Mouse (Mus musculus): ENCODE results near the gene Yipf3. TPM values are rescaled to one million over a fixed set of nuclear protein-coding genes. Genes with fewer than 3 reads are reported as not detected.

Yipf3 gene
- polyA plus RNA-seq, 1 experiment = 76.6 TPM

DNA sequence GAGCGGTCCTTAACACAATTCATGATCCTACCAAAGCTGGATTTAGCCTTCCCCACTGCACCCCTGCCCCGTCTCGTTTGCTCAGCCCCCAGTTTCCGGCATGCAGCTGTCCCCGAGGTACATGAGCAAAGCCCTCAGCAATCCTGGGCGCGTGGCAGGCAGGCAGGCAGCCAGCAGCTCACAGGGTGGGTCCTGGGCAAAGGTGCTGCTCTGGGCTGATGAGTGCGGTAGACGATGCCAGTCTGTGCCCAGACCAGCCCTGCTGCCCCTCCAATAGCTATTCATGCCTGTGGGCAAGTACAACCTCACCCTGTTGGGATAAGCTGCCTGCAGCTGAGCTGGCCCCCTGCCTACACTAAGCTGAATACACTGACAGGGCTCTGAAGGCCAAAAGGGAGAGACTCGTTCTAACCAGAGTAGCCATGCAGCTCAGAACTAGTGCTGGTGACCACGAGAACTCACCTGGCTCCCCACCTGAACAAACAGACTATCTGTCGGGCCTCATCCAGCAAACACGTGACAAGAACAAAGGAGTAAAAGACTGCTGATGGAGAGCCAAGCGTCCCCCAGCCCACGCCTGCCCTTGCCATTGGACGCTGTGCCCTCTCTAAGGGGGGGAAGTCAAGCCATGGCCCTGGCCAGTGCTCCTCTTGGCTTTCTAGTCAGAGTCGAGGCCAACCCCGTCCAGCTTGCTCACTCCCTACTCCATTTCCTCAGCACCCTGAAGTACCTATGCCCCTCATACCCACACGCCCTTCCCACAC, 22.1 kb downstream of the Yipf3 start:
- no peak for TF ChIP-seq GATA1 (IDR thresholded peaks at IDR 0.05; ENCODE audit: low read length)

DNA sequence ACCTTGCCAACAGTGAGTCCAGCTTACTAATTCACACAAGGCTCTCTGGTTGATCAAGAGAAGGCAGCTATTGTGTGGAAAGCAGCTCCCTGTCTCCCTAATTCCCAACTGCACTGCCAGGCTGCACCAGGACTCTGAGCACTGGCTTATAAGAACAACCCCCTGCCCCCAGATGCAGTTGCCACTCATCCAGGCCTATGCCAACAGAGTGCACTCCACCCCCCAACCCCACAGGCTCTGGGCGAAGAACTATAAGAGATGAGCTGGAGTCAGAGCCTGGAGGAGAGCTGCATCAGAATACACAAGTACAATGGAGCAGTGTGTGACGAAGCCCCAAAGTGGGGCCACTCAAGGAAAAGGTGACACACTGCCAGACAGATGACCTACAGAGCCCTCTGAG, 24.2 kb downstream of the Yipf3 start:
- no peak for TF ChIP-seq GATA1 (IDR thresholded peaks at IDR 0.05; ENCODE audit: low read length)

DNA sequence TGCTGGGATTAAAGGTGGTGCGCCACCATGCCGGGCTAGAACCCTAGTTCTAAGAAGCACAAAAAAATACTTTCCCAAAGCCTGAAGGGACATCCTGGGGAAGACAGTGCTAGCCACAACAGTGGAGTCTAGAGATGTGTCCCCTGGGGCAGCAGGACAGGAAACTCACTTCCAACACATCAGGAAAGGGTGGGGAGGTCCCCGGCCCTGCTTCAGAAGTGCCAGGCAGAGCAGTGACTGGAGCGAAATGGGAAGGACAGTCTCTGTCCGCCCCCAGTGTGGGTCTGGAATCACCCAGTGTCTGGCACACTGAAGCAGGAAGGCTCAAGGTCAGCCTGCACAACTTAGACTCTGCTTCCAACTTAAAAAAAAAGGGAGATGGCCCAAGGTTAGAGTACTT, 24.8 kb downstream of the Yipf3 start:
- no peak for TF ChIP-seq GATA1 (IDR thresholded peaks at IDR 0.05; ENCODE audit: low read length)

DNA sequence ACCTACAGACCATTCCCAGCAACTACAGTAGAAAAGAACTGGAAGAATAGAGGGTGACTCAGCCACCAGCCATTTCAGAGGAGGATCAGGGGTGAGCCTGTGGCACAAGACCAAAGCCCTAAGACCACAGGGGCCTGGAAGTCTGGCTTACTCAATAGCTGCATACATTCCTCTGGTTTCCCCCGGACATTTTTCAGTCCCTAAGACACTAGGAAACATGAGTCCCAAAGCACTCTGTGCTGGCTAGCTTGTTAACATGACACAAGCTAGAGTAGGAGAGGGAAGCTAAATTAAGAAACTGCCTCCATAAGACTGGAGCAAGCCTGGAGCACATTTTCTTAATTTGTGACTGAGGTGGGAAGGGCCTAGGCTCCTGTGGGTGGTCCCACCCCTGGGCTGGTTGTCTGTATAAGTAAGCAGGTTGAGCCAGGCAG, 25.9 kb downstream of the Yipf3 start:
- TF ChIP-seq GATA1 (IDR thresholded peaks at IDR 0.05; ENCODE audit: low read length) = no peak

DNA sequence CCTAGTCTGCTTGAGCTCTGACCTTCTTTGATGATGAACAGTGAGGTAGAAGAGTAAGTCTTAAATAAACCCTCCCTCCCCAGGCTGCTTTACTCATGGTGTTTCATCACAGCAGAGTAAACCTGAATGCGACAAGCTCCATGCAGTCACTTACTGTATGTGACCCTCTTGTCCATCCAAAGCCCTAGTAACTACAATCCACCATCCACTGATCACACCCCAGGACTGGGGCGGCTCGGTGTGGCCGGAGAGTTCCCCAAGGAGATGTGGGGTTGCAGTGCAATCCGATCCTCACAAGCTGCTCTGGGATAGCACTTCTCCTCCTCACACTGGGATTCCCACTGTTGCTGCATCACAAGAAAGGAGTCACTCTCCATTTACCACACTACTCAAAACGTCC, 26.6 kb downstream of the Yipf3 start:
- TF ChIP-seq GATA1 (IDR thresholded peaks at IDR 0.05; ENCODE audit: low read length) = no peak

DNA sequence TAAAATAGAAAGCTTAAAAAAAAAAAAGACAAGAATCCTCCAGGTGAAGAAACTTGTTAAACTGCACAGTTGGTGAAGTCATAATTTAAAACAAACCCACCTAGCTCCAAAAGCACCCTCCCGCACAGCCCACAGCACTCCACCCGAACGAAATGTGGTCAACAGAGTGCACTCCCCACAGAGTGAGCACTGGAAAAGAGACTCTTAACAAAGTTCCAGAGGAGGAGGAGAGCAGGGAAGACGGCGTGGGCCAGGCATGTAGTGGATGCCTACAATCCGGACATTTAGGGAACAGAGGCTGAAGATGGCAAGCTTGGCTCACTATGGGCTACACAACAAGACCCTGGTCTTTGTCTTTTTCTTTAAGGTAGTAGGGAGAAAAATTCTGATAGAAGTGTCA, 27.2 kb downstream of the Yipf3 start:
- TF ChIP-seq GATA1 (IDR thresholded peaks at IDR 0.05; ENCODE audit: low read length) = no peak

DNA sequence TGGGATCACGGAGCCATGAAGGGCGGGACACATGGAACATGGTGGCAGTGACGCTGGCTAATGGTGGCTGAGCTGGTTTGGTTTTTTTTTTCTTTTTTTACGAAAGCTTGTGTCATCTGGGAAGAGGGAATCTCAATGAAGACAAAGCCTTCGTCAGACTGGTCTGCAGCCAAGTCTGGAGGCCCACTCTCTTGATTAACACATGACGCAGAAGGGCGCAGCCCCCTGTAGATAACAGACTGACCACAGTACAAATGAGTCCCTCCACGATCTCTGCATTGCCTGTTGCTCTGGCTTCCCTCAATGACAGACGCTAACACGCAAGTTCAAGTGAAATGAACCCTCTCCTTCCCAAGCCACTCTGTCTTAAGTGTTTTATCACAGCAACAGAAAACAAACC, 27.6 kb downstream of the Yipf3 start:
- no peak for TF ChIP-seq GATA1 (IDR thresholded peaks at IDR 0.05; ENCODE audit: low read length)

DNA sequence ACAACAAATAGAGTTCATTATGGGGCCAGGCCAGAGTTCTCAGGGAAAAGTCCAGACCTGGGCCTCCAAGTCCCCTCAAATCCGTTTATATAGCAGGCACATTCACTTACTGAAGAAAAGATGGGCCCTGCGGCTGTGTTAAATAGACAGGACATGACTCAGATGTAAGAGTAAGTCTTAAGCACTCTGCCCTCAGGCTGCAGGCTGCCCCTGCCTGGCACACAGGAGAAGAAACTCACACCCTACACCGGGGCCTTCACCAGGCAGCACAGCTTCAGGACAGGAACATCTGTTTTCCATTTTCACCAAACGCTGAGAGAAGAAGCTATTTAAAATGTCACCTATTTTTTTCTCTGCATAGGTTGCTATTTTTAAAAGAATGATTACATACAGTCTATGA, 29.7 kb downstream of the Yipf3 start:
- no peak for TF ChIP-seq GATA1 (IDR thresholded peaks at IDR 0.05; ENCODE audit: low read length)

DNA sequence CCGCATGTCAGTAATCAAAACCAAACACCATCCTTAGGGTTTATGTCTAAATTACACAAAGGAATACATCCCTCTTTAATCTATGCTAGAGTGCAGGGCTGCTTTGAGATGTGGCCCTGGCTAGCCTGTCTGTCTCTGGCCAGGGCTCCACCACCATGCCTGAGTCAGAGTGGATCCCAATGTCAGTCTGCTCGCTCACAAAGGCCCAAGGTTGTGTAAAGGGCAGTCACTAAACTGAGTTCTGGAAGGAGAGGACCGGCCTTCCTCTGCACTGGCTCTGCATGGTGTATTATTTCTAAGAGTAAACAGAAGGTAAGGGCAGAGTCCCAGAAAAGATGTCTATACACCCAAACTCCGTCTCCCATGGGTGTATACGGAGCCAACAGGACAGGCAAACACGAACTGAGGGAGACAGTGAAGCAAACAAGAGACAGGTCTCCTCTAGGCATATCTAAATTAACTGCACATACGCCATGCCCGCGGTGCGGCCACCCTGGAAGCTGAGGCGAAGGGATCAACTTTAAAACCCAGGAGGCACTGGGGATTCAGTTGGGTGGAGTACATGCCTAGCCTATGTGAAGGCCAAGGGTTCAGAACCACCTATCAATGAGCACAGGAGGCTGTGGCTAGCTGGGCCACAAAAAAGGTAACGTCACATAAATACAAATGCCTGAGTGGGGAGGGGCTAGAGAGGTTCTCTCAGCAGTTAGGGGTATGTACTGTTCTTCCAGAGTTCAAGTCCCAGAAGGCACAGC, 30.3 kb downstream of the Yipf3 start:
- TF ChIP-seq GATA1 (IDR thresholded peaks at IDR 0.05; ENCODE audit: low read length) = no peak

DNA sequence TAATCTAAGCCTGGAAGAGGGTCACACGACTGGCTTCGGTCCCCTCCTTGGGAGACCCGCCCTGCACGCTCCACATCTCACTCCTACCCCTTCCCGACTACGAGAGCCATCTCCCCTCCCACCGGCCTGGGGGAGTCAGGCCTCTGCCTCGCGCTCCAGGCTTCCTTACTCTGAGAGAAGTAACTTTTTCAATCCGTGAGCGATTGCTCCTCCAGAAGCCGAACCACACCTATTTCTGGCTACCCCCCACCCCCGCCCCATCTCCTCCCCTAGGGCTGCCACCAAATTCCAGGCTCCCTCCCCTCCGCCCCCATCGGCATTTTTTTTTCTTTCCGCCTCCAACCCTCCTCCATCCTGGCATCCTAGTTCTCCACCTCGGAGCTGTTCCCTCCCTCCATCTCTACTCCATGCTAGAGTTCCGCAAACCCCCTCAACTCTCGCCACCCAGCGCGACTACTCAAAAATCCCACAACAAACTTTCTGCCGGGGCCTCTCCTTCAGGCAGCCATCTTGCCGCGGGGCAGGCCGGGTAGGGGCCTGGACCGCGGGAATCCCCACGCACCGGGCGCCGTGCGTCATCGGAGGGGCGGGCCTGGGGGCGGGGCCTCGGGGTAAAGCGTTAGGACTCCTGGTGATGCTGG, 34.7 kb downstream of the Yipf3 start, which contains the start of gene Tjap1:
Tjap1 (minus strand) TSS at position 544 of the 641 bp plus-strand sequence.
- no peak for TF ChIP-seq GATA1 (IDR thresholded peaks at IDR 0.05; ENCODE audit: low read length)

DNA sequence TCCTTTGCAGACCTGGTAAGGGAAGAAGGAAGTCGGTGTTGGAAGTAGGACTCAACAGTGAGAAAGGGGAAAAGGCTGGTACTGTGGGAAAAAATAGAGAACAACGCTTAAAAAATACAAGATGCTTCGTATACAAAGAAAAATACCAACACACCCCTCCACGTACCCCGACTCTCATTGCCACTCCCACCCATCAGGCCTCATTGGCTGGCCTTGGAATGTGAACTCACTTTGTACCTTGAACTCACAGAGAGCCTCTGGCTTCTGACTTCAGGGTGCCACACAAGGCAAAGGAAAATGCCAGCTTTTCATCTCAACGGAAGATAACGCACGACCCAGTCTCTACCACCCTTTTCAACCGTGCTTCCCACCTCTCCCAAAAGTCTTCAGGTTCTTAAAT, 35.3 kb downstream of the Yipf3 start:
- no peak for TF ChIP-seq GATA1 (IDR thresholded peaks at IDR 0.05; ENCODE audit: low read length)

DNA sequence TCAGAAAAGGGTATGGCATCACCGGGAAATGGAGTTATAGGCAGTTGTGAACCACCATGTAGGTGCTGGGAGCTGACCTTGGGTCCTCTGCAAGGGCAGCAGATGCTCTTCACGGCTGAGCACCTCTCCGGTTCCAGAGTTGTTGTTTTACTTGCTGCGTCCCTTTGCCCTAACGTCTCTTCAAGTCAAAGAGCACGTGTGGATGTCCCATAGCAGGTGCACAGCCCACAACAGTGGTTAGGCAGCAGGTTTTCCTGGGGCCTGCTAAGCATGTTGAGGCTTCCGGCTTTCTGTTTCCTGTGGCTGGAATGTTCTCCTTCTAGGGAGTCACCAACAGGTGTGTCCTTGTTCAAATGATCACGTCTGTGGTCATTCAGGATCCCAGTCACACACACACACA, 36.0 kb downstream of the Yipf3 start:
- no peak for TF ChIP-seq GATA1 (IDR thresholded peaks at IDR 0.05; ENCODE audit: low read length)

DNA sequence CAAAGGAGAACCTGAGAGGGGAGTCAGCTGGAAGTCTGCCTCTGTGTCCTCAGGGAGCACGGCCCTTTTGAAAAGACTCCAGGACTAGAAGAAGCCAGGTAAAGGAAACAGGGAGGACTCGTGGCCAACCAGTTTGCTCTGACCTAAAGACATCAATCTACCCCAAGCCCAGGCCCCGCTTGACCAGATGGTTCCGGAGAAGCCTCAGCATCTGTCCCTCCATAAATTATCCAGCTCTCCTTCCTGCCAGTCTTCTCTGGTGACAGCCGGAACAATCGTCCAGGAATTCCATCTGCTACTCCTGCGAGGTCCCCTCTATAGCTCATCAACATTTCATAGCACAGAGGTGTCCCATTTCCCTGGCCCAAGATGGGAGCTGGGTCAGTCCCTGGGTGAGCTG, 36.8 kb downstream of the Yipf3 start:
- no peak for TF ChIP-seq GATA1 (IDR thresholded peaks at IDR 0.05; ENCODE audit: low read length)

DNA sequence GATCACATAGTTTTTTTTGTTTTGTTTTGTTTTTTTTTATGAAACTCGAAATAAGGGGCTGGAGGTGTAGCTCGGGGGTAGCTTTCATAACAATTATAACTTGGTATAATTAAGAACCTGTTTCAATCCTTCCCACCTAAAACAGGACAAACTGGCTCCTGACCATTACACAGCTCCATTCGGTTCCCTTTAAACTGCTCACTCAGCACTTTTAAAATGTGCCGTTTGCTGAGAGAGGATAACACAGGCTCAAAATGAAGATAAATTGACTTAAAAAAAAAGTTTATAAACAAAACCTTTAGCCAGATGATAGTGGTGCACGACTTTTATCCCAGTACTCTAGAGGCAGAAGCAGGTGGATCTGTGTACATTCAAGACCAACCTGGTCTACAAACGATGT, 37.5 kb downstream of the Yipf3 start:
- TF ChIP-seq GATA1 (IDR thresholded peaks at IDR 0.05; ENCODE audit: low read length) = no peak

DNA sequence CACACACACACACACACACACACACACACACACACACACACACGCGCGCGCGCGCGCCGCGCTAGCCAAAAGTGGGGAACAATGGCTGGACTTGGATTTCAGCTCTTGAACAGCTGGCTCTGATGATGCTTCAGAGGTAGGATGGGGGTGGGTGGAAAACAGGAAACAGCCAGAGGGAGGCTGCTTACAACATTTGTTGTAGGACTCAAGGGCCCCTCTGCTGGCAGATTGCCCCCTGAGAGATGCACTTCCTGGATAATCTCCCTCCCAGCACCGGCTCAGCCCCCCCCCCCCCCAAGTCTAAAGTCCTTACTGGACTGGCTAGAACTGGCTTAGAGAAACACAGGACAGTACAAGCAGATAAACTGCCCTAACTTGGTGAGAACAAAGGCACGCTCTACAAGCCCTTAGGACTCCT, 39.8 kb downstream of the Yipf3 start:
- no peak for TF ChIP-seq GATA1 (IDR thresholded peaks at IDR 0.05; ENCODE audit: low read length)

DNA sequence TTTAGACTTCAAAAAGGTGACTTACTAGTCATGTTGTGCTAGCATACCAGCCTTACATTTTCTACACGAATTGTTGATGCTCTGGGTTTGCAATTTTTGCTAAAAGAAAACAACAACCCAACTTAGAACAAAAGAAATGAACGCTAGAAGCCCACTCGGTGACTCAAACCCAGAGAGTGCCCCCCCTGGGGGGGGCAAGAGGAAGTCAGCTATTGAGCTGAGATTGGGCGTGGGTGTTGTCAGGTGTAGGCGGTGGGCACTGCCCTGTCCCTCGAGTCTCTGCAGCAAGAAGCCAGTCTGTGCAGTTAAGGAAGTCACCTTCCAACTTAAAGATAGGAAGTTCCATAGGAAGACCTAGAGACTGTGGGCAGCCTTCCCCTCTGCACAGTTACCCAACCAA, 48.7 kb downstream of the Yipf3 start:
- TF ChIP-seq GATA1 (IDR thresholded peaks at IDR 0.05; ENCODE audit: low read length) = no peak
